Mouse (Mus musculus) hindbrain, embryonic 12.5 days (tissue): Measurements from ENCODE around the gene Fstl4. TPM values are rescaled to one million over a fixed set of nuclear protein-coding genes. Genes with fewer than 3 reads are reported as not detected.
"Not testable (repeated sequence)": the region's sequence is repeated elsewhere in the genome, so short reads cannot be mapped to it uniquely, and the experiment has no call there.

Experiments
- ATAC-seq: fragments of 200-750 bp; cut with Nextera tagmentation; 2 replicates; pipeline ENCODE4 v1.8.0; 2017; ENCODE audit warnings: moderate TSS enrichment; ENCODE audit not compliant: low FRiP score
- H3K27ac ChIP-seq: fragments of 300-500 bp; sonication (generic); 2 replicates; pipeline ENCODE4 v1.5.1; 2016; ENCODE audit warnings: mild to moderate bottlenecking
- H3K27me3 ChIP-seq: fragments of 300-500 bp; sonication (generic); 2 replicates; pipeline ENCODE4 v1.6.1; 2016; ENCODE audit warnings: mild to moderate bottlenecking
- H3K36me3 ChIP-seq: fragments of 300-500 bp; sonication (generic); 2 replicates; pipeline ENCODE4 v1.6.1; 2016; ENCODE audit warnings: mild to moderate bottlenecking
- H3K4me1 ChIP-seq: fragments of 300-500 bp; sonication (generic); 2 replicates; pipeline ENCODE4 v1.6.1; 2016
- H3K4me2 ChIP-seq: fragments of 300-500 bp; sonication (generic); replicated peaks from 2 replicates; pipeline ENCODE4 v1.6.1; 2016; ENCODE audit warnings: mild to moderate bottlenecking
- H3K4me3 ChIP-seq: fragments of 300-500 bp; sonication (generic); 2 replicates; pipeline ENCODE4 v1.5.1; 2016; ENCODE audit warnings: mild to moderate bottlenecking
- H3K9ac ChIP-seq: fragments of 300-500 bp; sonication (generic); 2 replicates; pipeline ENCODE4 v1.6.1; 2016; ENCODE audit warnings: mild to moderate bottlenecking, moderate library complexity
- H3K9me3 ChIP-seq: fragments of 300-500 bp; sonication (generic); replicated peaks from 2 replicates; pipeline ENCODE4 v1.6.1; 2016; ENCODE audit warnings: mild to moderate bottlenecking
- WGBS: fragments of 180-500 bp; shearing (Covaris S2); methylation state at CpG from one replicate; pipeline ENCODE4 v1.1.7; 2016; 5-methylcytosine and 5-hydroxymethylcytosine counted together
- polyA plus RNA-seq: library from polyadenylated mRNA; unstranded; fragments of >200 nt; fragmentation: Nextera tagmentation; extraction: Ambion mirVana; gene quantifications from 2 replicates; pipeline ENCODE4 v1.2.1, GENCODE M21; 2016

Gene Fstl4
- polyA plus RNA-seq, 1 experiment from 2014 or later = 5.6 TPM

- H3K4me1 ChIP-seq = no peaks in the 10 kb centered on the region
- H3K27me3 ChIP-seq = no peaks in the 10 kb centered on the region
- no peaks in the 10 kb centered on the region for H3K36me3 ChIP-seq
- no peaks in the 10 kb centered on the region for H3K9me3 ChIP-seq
- H3K9ac ChIP-seq = no peak overlapping the region
- no peak overlapping the region for H3K4me3 ChIP-seq
- H3K27ac ChIP-seq = no peak overlapping the region
- 80% methylated on average over 6 of the region's 6 CpGs for WGBS
- ATAC-seq = no peak
- no peak overlapping the region for H3K4me2 ChIP-seq
These were observed 398.0 kb downstream of the Fstl4 start for GRCm38 (mm10) chr11:53162385-53162784.

- no peak overlapping the region for H3K27ac ChIP-seq
- no peaks in the 10 kb centered on the region for H3K36me3 ChIP-seq
- H3K4me3 ChIP-seq = no peak overlapping the region
- H3K9me3 ChIP-seq = no peaks in the 10 kb centered on the region
- no peak overlapping the region for H3K4me2 ChIP-seq
- no peak for ATAC-seq
- H3K4me1 ChIP-seq = no peaks in the 10 kb centered on the region
- H3K27me3 ChIP-seq = no peaks in the 10 kb centered on the region
- H3K9ac ChIP-seq = no peak overlapping the region
- 68% methylated on average over 2 of the region's 2 CpGs for WGBS
These were observed 402.0 kb downstream of the Fstl4 start for GRCm38 (mm10) chr11:53166478-53166877.

GRCm38 (mm10) chr11:53182177-53182852 lies 417.9 kb downstream of the Fstl4 start:
- H3K9me3 ChIP-seq = no peaks in the 10 kb centered on the region
- H3K27ac ChIP-seq = no peak overlapping the region; the same call in 1 of the 2 replicates

GRCm38 (mm10) chr11:53182858-53183257 lies 418.4 kb downstream of the Fstl4 start:
- no peak overlapping the region; the same call in 1 of the 2 replicates for H3K27ac ChIP-seq
- no peak for ATAC-seq
- peaks cover 7% of the 10 kb centered on the region; the same call in 1 of the 2 replicates for H3K4me1 ChIP-seq
- H3K4me3 ChIP-seq = no peak overlapping the region
- H3K4me2 ChIP-seq = no peak overlapping the region
- H3K9me3 ChIP-seq = no peaks in the 10 kb centered on the region
- no peak overlapping the region for H3K9ac ChIP-seq
- H3K36me3 ChIP-seq = no peaks in the 10 kb centered on the region
- 35% methylated on average over 4 of the region's 4 CpGs for WGBS
- no peaks in the 10 kb centered on the region for H3K27me3 ChIP-seq

More at GRCm38 (mm10) chr11:53182177-53182852, 417.9 kb downstream of the Fstl4 start:
- Histone ChIP-seq H3K9ac (no peak overlapping the region), H3K36me3 (no peaks in the 10 kb centered on the region), H3K4me1 (peaks cover 7% of the 10 kb centered on the region; the same call in 1 of the 2 replicates), H3K4me3 (no peak overlapping the region), H3K27me3 (no peaks in the 10 kb centered on the region), H3K4me2 (no peak overlapping the region)
- WGBS = 71% methylated on average over 13 of the region's 13 CpGs
- no peak for ATAC-seq

- Histone ChIP-seq H3K9ac (no peak overlapping the region), H3K27me3 (no peaks in the 10 kb centered on the region), H3K4me3 (no peak overlapping the region), H3K4me1 (peaks cover 7% of the 10 kb centered on the region; the same call in 1 of the 2 replicates), H3K4me2 (no peak overlapping the region), H3K9me3 (no peaks in the 10 kb centered on the region), H3K36me3 (no peaks in the 10 kb centered on the region), H3K27ac (no peak overlapping the region)
- 87% methylated on average over 7 of the region's 7 CpGs for WGBS
- ATAC-seq = no peak
These were observed 419.6 kb downstream of the Fstl4 start for GRCm38 (mm10) chr11:53184046-53184445.

GRCm38 (mm10) chr11:53184698-53185097 lies 420.3 kb downstream of the Fstl4 start:
- H3K9ac ChIP-seq = no peak overlapping the region
- H3K4me2 ChIP-seq = no peak overlapping the region
- no peak overlapping the region for H3K4me3 ChIP-seq
- no peaks in the 10 kb centered on the region for H3K9me3 ChIP-seq
- peaks cover 7% of the 10 kb centered on the region; the same call in 1 of the 2 replicates for H3K4me1 ChIP-seq
- ATAC-seq = no peak
- H3K36me3 ChIP-seq = no peaks in the 10 kb centered on the region
- no peak overlapping the region for H3K27ac ChIP-seq
- H3K27me3 ChIP-seq = no peaks in the 10 kb centered on the region
- WGBS = 71% methylated on average over 5 of the region's 5 CpGs

GRCm38 (mm10) chr11:53187427-53188140 lies 423.1 kb downstream of the Fstl4 start:
- H3K4me3 ChIP-seq = no peak overlapping the region
- H3K36me3 ChIP-seq = no peaks in the 10 kb centered on the region
- peaks cover 4% of the 10 kb centered on the region; the same call in 1 of the 2 replicates for H3K4me1 ChIP-seq
- WGBS = 81% methylated on average over 5 of the region's 5 CpGs
- H3K4me2 ChIP-seq = no peak overlapping the region
- H3K27me3 ChIP-seq = no peaks in the 10 kb centered on the region
- no peak overlapping the region for H3K9ac ChIP-seq
- ATAC-seq = no peak
- H3K27ac ChIP-seq = no peak overlapping the region
- no peaks in the 10 kb centered on the region for H3K9me3 ChIP-seq

- not testable (repeated sequence) for H3K27ac ChIP-seq, H3K9me3 ChIP-seq, H3K27me3 ChIP-seq, H3K4me3 ChIP-seq, ATAC-seq, H3K36me3 ChIP-seq, H3K9ac ChIP-seq, H3K4me1 ChIP-seq, H3K4me2 ChIP-seq
- WGBS = 82% methylated on average over 1 of the region's 1 CpGs
These were observed 432.1 kb downstream of the Fstl4 start for GRCm38 (mm10) chr11:53196551-53196950.

GRCm38 (mm10) chr11:53197111-53197510 lies 432.7 kb downstream of the Fstl4 start:
- Histone ChIP-seq H3K27me3 (no peaks in the 10 kb centered on the region), H3K4me2 (no peak overlapping the region), H3K27ac (no peak overlapping the region), H3K4me1 (no peaks in the 10 kb centered on the region), H3K36me3 (no peaks in the 10 kb centered on the region), H3K4me3 (no peak overlapping the region), H3K9ac (no peak overlapping the region), H3K9me3 (no peaks in the 10 kb centered on the region)
- 88% methylated on average over 2 of the region's 2 CpGs for WGBS
- ATAC-seq = no peak

- no peaks in the 10 kb centered on the region for H3K36me3 ChIP-seq
- no peaks in the 10 kb centered on the region for H3K4me1 ChIP-seq
- 79% methylated on average over 2 of the region's 2 CpGs for WGBS
- H3K4me2 ChIP-seq = no peak overlapping the region
- no peaks in the 10 kb centered on the region for H3K27me3 ChIP-seq
- no peak overlapping the region for H3K4me3 ChIP-seq
- no peak for ATAC-seq
- peaks cover 4% of the 10 kb centered on the region; the same call in 1 of the 2 replicates for H3K9me3 ChIP-seq
- no peak overlapping the region for H3K9ac ChIP-seq
- no peak overlapping the region for H3K27ac ChIP-seq
These were observed 438.2 kb downstream of the Fstl4 start for GRCm38 (mm10) chr11:53202459-53203250.

- Histone ChIP-seq H3K36me3 (no peaks in the 10 kb centered on the region), H3K4me2 (no peak overlapping the region), H3K27ac (no peak overlapping the region), H3K4me1 (no peaks in the 10 kb centered on the region), H3K27me3 (no peaks in the 10 kb centered on the region), H3K9me3 (no peaks in the 10 kb centered on the region), H3K4me3 (no peak overlapping the region), H3K9ac (no peak overlapping the region)
- no peak for ATAC-seq
- WGBS = 83% methylated on average over 9 of the region's 9 CpGs
These were observed 446.4 kb downstream of the Fstl4 start for GRCm38 (mm10) chr11:53210876-53211275.

- Histone ChIP-seq H3K4me3 (no peak overlapping the region), H3K4me1 (no peaks in the 10 kb centered on the region), H3K27ac (no peak overlapping the region), H3K36me3 (no peaks in the 10 kb centered on the region), H3K27me3 (no peaks in the 10 kb centered on the region), H3K9me3 (0 out of 2 replicates have a peak, but pooled peaks cover 6% of the 10 kb centered on the region), H3K9ac (no peak overlapping the region), H3K4me2 (no peak overlapping the region)
- 82% methylated on average over 3 of the region's 3 CpGs for WGBS
- no peak for ATAC-seq
These were observed 464.6 kb downstream of the Fstl4 start for GRCm38 (mm10) chr11:53229011-53229410.
